ENCODE assay signal across 9 mouse cellular contexts in genomic region chr11:62788935-62789616, GRCm38 (mm10). TPM values are rescaled to one million over a fixed set of nuclear protein-coding genes. Genes with fewer than 3 reads are reported as not detected.
A peak's percentile ranks its signal among the peaks of the same experiment; 100 is the strongest.
DNase-seq lines count a peak whose midpoint lies in the region; ATAC-seq and TF ChIP-seq lines count a peak whose summit lies in the region.
"Had no signal": no experiment of that assay in that cellular context is flagged by ENCODE, and none has a peak within 500 bp of the region (broad histone marks: within the 10 kb centered on the region; RNA-seq: fewer than 3 reads in every experiment).

Gene Zfp286 (minus strand): TSS chr11:62789462.

- no peaks in the 10 kb centered on the region for H3K27me3 ChIP-seq in forebrain, embryonic 14.5 days (replicated peaks; ENCODE audit: control insufficient read depth, insufficient read depth, low read length)
- no peaks in the 10 kb centered on the region for H3K27me3 ChIP-seq in liver, embryonic 14.5 days (ENCODE audit: control insufficient read depth, insufficient read depth, low read length)
- no peaks in the 10 kb centered on the region for H3K27me3 ChIP-seq in stomach, embryonic 14.5 days (ENCODE audit: control insufficient read depth, insufficient read depth, low read length)
- H3K27me3 ChIP-seq: CH12.LX had no signal

- peak within 1 kb of the TSS; percentile 75 for H3K4me2 ChIP-seq in forebrain, embryonic 14.5 days (ENCODE audit: low read length)
- peak within 1 kb of the TSS; percentile 70 for H3K4me2 ChIP-seq in liver, embryonic 14.5 days (ENCODE audit: low read depth)
- H3K4me2 ChIP-seq in stomach, embryonic 14.5 days (replicated peaks; ENCODE audit: low read depth, low read length) = peak within 1 kb of the TSS; percentile 61

- peaks cover 15% of the 10 kb centered on the region for H3K36me3 ChIP-seq in forebrain, embryonic 14.5 days (ENCODE audit: control insufficient read depth, insufficient read depth, low read length)
- H3K36me3 ChIP-seq in liver, embryonic 14.5 days (replicated peaks; ENCODE audit: control insufficient read depth, insufficient read depth, low read depth) = no peaks in the 10 kb centered on the region
- peaks cover 7% of the 10 kb centered on the region for H3K36me3 ChIP-seq in stomach, embryonic 14.5 days (ENCODE audit: control insufficient read depth, insufficient read depth, low read length)

- 0 out of 2 replicates have a peak, but pooled peaks cover 4% of the 10 kb centered on the region for H3K9me3 ChIP-seq in forebrain, embryonic 14.5 days (replicated peaks; ENCODE audit: control insufficient read depth, low read length)
- no peaks in the 10 kb centered on the region for H3K9me3 ChIP-seq in liver, embryonic 14.5 days (ENCODE audit: control insufficient read depth, low read length)
- H3K9me3 ChIP-seq in stomach, embryonic 14.5 days (ENCODE audit: control insufficient read depth, low read depth, low read length) = no peaks in the 10 kb centered on the region

- peak; percentile 84 for DNase-seq in CD4-positive, CD25-positive, alpha-beta regulatory T cell, adult 2 months (ENCODE audit: low read depth, low spot score)
- peak; percentile 22 for DNase-seq in c-Kit-positive CD71-positive TER-119-positive erythroid progenitor cells, embryonic 14.5 days (ENCODE audit: low spot score)
- peak; percentile 99 for DNase-seq in forebrain, embryonic 14.5 days (ENCODE audit: low spot score)
- DNase-seq in heart, postnatal 10 days = peak; percentile 83 to 87
- peak; percentile 73 to 83 for DNase-seq in kidney, postnatal 36 days
- peak; percentile 41 to 50 (median 45) for DNase-seq in liver, embryonic 14.5 days (ENCODE audit: low read depth in 3 of 3, low spot score in 3 of 3)
- peak; percentile 93 for DNase-seq in neural tube, embryonic 10.5 days (ENCODE audit: extremely low spot score, low spot score)

- TF ChIP-seq EP300 in liver, embryonic 14.5 days (IDR thresholded peaks at IDR 0.05; ENCODE audit: low read depth) = no peak

- peak within 1 kb of the TSS; percentile 60 for H3K4me3 ChIP-seq in forebrain, embryonic 14.5 days (ENCODE audit: low read depth, low read length)
- H3K4me3 ChIP-seq in liver, embryonic 14.5 days (ENCODE audit: insufficient read depth in 1 of 2, low read depth in 2 of 2, low read length in 2 of 2) = peak within 1 kb of the TSS; percentile 49 to 70
- peak within 1 kb of the TSS; percentile 61 for H3K4me3 ChIP-seq in stomach, embryonic 14.5 days (ENCODE audit: low read depth, low read length)

- peak within 1 kb of the TSS; percentile 83 for H3K9ac ChIP-seq in forebrain, embryonic 14.5 days (ENCODE audit: low read length)
- H3K9ac ChIP-seq in liver, embryonic 14.5 days (replicated peaks) = no peak within 1 kb of the TSS; the same call in 1 of the 2 replicates
- peak within 1 kb of the TSS; percentile 58 for H3K9ac ChIP-seq in stomach, embryonic 14.5 days (replicated peaks; ENCODE audit: low read depth, low read length)

- 9% methylated on average over 34 of the region's 34 CpGs for WGBS in forebrain, embryonic 14.5 days
- 10% methylated on average over 34 of the region's 34 CpGs for WGBS in liver, embryonic 14.5 days (ENCODE audit: insufficient replicate concordance)
- 5% methylated on average over 34 of the region's 34 CpGs for WGBS in stomach, embryonic 14.5 days

- intact Hi-C loops in heart, postnatal 10 days (cut with DNase I) = no loop called here

- peak; percentile 97 for ATAC-seq in forebrain, embryonic 14.5 days
- peak; percentile 61; the same call in 1 of the 2 replicates for ATAC-seq in liver, embryonic 14.5 days (ENCODE audit: insufficient read depth)
- peak; percentile 92 for ATAC-seq in stomach, embryonic 14.5 days (ENCODE audit: insufficient number of reproducible peaks, insufficient read depth, low FRiP score, low read depth)

- peak within 1 kb of the TSS; percentile 66 for H3K27ac ChIP-seq in forebrain, embryonic 14.5 days (ENCODE audit: low read depth, low read length)
- no peak within 1 kb of the TSS for H3K27ac ChIP-seq in liver, embryonic 14.5 days
- H3K27ac ChIP-seq in stomach, embryonic 14.5 days (ENCODE audit: low read length) = no peak within 1 kb of the TSS

- peaks cover 5% of the 10 kb centered on the region; the same call in 1 of the 2 replicates for H3K4me1 ChIP-seq in forebrain, embryonic 14.5 days (ENCODE audit: control insufficient read depth, insufficient read depth, low read length)
- H3K4me1 ChIP-seq in liver, embryonic 14.5 days (replicated peaks; ENCODE audit: control insufficient read depth in 2 of 2, insufficient read depth in 2 of 2, low read length in 1 of 2) = peaks cover 0 to 5% of the 10 kb centered on the region in 2 experiments; a peak in 2 of 4 replicates
- H3K4me1 ChIP-seq in stomach, embryonic 14.5 days (ENCODE audit: control insufficient read depth, insufficient read depth, low read length) = no peaks in the 10 kb centered on the region; the same call in 1 of the 2 replicates

- TF ChIP-seq CTCF in liver, embryonic 14.5 days (IDR thresholded peaks at IDR 0.05; ENCODE audit: low read depth) = no peak

RNA-seq across cellular contexts. Expression of gene Zfp286, which starts in this region (rescaled TPM):
- polyA plus RNA-seq in forebrain, embryonic 14.5 days (2014; fragmentation: Nextera tagmentation; extraction: Ambion mirVana) = 33.6 and 37.5 TPM in 2 replicates
- total RNA-seq in heart, postnatal 10 days (2021) = 1 to 10 TPM; 1.5 to 2.1 TPM
- 0.45 and 0.48 TPM in 2 replicates for polyA plus RNA-seq in liver, embryonic 14.5 days (2012; rRNA removed)
- polyA plus RNA-seq in liver, embryonic 14.5 days (2014; fragmentation: Nextera tagmentation; extraction: Ambion mirVana) = 0.80 and 1.4 TPM in 2 replicates
- 23.2 and 24.9 TPM in 2 replicates for polyA plus RNA-seq in stomach, embryonic 14.5 days (2014; fragmentation: Nextera tagmentation; extraction: Ambion mirVana)
- total RNA-seq: CH12.LX had no signal

Comparison
In these comparisons a context has a peak if more than half of its experiments do, and no peak if none do; other contexts are left out.
1. RNA of gene Zfp286 (polyA plus RNA-seq): 33.6 to 37.5 TPM in forebrain, embryonic 14.5 days and 23.2 to 24.9 TPM in stomach, embryonic 14.5 days; 0.45 to 1.4 TPM in liver, embryonic 14.5 days; every median in the first group is over 10 times any median in the second.
2. DNase-seq: peak in every context shown above with its lines; median percentile 99 in forebrain, embryonic 14.5 days; 93 in neural tube, embryonic 10.5 days; 85 in heart, postnatal 10 days; 84 in CD4-positive, CD25-positive, alpha-beta regulatory T cell, adult 2 months; 78 in kidney, postnatal 36 days; 45 in liver, embryonic 14.5 days; 22 in c-Kit-positive CD71-positive TER-119-positive erythroid progenitor cells, embryonic 14.5 days.
3. Peak in every context shown above with its lines, with median percentiles within 50 percentile points of each other: ATAC-seq, H3K4me2 ChIP-seq and H3K4me3 ChIP-seq.